Mouse (Mus musculus) erythroblast, embryonic 14.5 days (primary cell): ENCODE results near the gene Iah1.

Experiments
- GATA1 ChIP-seq: IDR thresholded peaks from 2 replicates; pipeline ENCODE4 v1.6.1; 2012; ENCODE audit warnings: low read length, inconsistent platforms, mixed read lengths
- TAL1 ChIP-seq: IDR thresholded peaks from 3 replicates; pipeline ENCODE4 v1.6.1; 2012; ENCODE audit warnings: low read length, inconsistent platforms, mixed read lengths

GRCm38 (mm10) chr12:21325266-21325665, 9.1 kb downstream of the Iah1 start:
- TF ChIP-seq TAL1 (no peak), GATA1 (no peak)
